Mouse (Mus musculus) embryonic facial prominence, embryonic 14.5 days (tissue): ENCODE data around the gene Slamf1. TPM values are rescaled to one million over a fixed set of nuclear protein-coding genes. Genes with fewer than 3 reads are reported as not detected.

ENCODE experiments used
- ATAC-seq: fragments of 200-750 bp; cut with Nextera tagmentation; 2 replicates; pipeline ENCODE4 v1.8.0; 2017; ENCODE audit warnings: low read depth, moderate number of reproducible peaks, moderate TSS enrichment
- DNase-seq: peaks from one replicate; pipeline ENCODE4 v3.0.0-alpha.2; 2015; ENCODE audit warnings: low spot score
- H3K27ac ChIP-seq: fragments of 300-500 bp; sonication (generic); replicated peaks from 2 replicates; pipeline ENCODE4 v1.5.1; 2014; ENCODE audit warnings: low read depth, mild to moderate bottlenecking, low read length, moderate library complexity
- H3K27me3 ChIP-seq: fragments of 300-500 bp; sonication (generic); replicated peaks from 2 replicates; pipeline ENCODE4 v1.6.1; 2014; ENCODE audit warnings: low read length; ENCODE audit not compliant: control insufficient read depth, insufficient read depth
- H3K36me3 ChIP-seq: fragments of 300-500 bp; sonication (generic); 2 replicates; pipeline ENCODE4 v1.6.1; 2014; ENCODE audit warnings: low read length, mixed read lengths; ENCODE audit not compliant: control insufficient read depth, insufficient read depth
- H3K4me1 ChIP-seq: fragments of 300-500 bp; sonication (generic); 2 replicates; pipeline ENCODE4 v1.6.1; 2014; ENCODE audit warnings: antibody characterized with exemption, low read length; ENCODE audit not compliant: control insufficient read depth, insufficient read depth
- H3K4me2 ChIP-seq: fragments of 300-500 bp; sonication (generic); 2 replicates; pipeline ENCODE4 v1.6.1; 2014; ENCODE audit warnings: low read depth, mild to moderate bottlenecking, low read length, moderate library complexity, mixed read lengths
- H3K4me3 ChIP-seq: fragments of 300-500 bp; sonication (generic); 2 replicates; pipeline ENCODE4 v1.5.1; 2014; ENCODE audit warnings: low read depth, mild to moderate bottlenecking, low read length
- H3K9ac ChIP-seq: fragments of 300-500 bp; sonication (generic); 2 replicates; pipeline ENCODE4 v1.6.1; 2014; ENCODE audit warnings: low read depth, mild to moderate bottlenecking, low read length, moderate library complexity, mixed read lengths
- H3K9me3 ChIP-seq: fragments of 300-500 bp; sonication (generic); 2 replicates; pipeline ENCODE4 v1.6.1; 2016; ENCODE audit warnings: low read length; ENCODE audit not compliant: control insufficient read depth
- WGBS: fragments of 180-500 bp; shearing (Covaris S2); extraction: QIAGEN DNeasy Blood & Tissue Kit; methylation state at CpG from one replicate; pipeline ENCODE4 v1.1.7; 2014; 5-methylcytosine and 5-hydroxymethylcytosine counted together
- polyA plus RNA-seq: library from polyadenylated mRNA; unstranded; fragments of >200 nt; fragmentation: Nextera tagmentation; extraction: Ambion mirVana; gene quantifications from 2 replicates; pipeline ENCODE4 v1.2.1, GENCODE M21; 2014

Slamf1 gene
- 0.07 and 0.17 TPM in 2 replicates for polyA plus RNA-seq

- Histone ChIP-seq H3K36me3 (no peaks in the 10 kb centered on the region), H3K9me3 (no peaks in the 10 kb centered on the region), H3K4me2 (no peak within 1 kb of the TSS), H3K4me3 (no peak within 1 kb of the TSS), H3K4me1 (no peaks in the 10 kb centered on the region), H3K27ac (no peak within 1 kb of the TSS), H3K9ac (no peak within 1 kb of the TSS), H3K27me3 (no peaks in the 10 kb centered on the region)
- ATAC-seq, result no peak
- DNase-seq, result no peak
- WGBS, result 22% methylated on average over 6 of the region's 6 CpGs
Observed at GRCm38 (mm10) chr1:171766898-171767297, at the start of gene Slamf1. Slamf1 (plus strand) TSS chr1:171767127.

GRCm38 (mm10) chr1:171731195-171731594 lies 35.7 kb upstream of the Slamf1 start:
- Histone ChIP-seq H3K9ac (no peak overlapping the region), H3K4me3 (no peak overlapping the region), H3K27ac (no peak overlapping the region), H3K27me3 (no peaks in the 10 kb centered on the region), H3K4me1 (no peaks in the 10 kb centered on the region), H3K9me3 (no peaks in the 10 kb centered on the region), H3K36me3 (no peaks in the 10 kb centered on the region), H3K4me2 (no peak overlapping the region)
- ATAC-seq (no peak), DNase-seq (no peak)

GRCm38 (mm10) chr1:171734898-171735297 lies 32.0 kb upstream of the Slamf1 start:
- DNase-seq, result no peak

GRCm38 (mm10) chr1:171748127-171748969 lies 18.6 kb upstream of the Slamf1 start:
- Histone ChIP-seq H3K9me3 (no peaks in the 10 kb centered on the region), H3K4me2 (no peak overlapping the region), H3K27ac (no peak overlapping the region), H3K4me3 (no peak overlapping the region), H3K36me3 (no peaks in the 10 kb centered on the region), H3K9ac (no peak overlapping the region), H3K4me1 (no peaks in the 10 kb centered on the region), H3K27me3 (no peaks in the 10 kb centered on the region)
- 74% methylated on average over 3 of the region's 3 CpGs for WGBS
- ATAC-seq, result no peak
- DNase-seq, result no peak

More at GRCm38 (mm10) chr1:171734898-171735297, 32.0 kb upstream of the Slamf1 start:
- Histone ChIP-seq H3K9ac (no peak overlapping the region), H3K4me2 (no peak overlapping the region), H3K27ac (no peak overlapping the region), H3K9me3 (no peaks in the 10 kb centered on the region), H3K27me3 (no peaks in the 10 kb centered on the region), H3K4me3 (no peak overlapping the region), H3K4me1 (no peaks in the 10 kb centered on the region), H3K36me3 (no peaks in the 10 kb centered on the region)
- ATAC-seq, result no peak
- 81% methylated on average over 6 of the region's 6 CpGs for WGBS

- H3K4me1 ChIP-seq, result no peaks in the 10 kb centered on the region
- 56% methylated on average over 5 of the region's 5 CpGs for WGBS
- no peak for ATAC-seq
- H3K27me3 ChIP-seq, result no peaks in the 10 kb centered on the region
- H3K36me3 ChIP-seq, result no peaks in the 10 kb centered on the region
- H3K4me2 ChIP-seq, result no peak overlapping the region
- DNase-seq, result no peak
- no peak overlapping the region for H3K27ac ChIP-seq
- H3K9ac ChIP-seq, result no peak overlapping the region
- H3K9me3 ChIP-seq, result no peaks in the 10 kb centered on the region
- no peak overlapping the region for H3K4me3 ChIP-seq
Observed at GRCm38 (mm10) chr1:171761853-171762448, 5.0 kb upstream of the Slamf1 start.

- Histone ChIP-seq H3K27ac (no peak overlapping the region), H3K36me3 (no peaks in the 10 kb centered on the region), H3K4me1 (no peaks in the 10 kb centered on the region), H3K27me3 (no peaks in the 10 kb centered on the region), H3K9ac (no peak overlapping the region), H3K4me2 (no peak overlapping the region), H3K4me3 (no peak overlapping the region), H3K9me3 (no peaks in the 10 kb centered on the region)
- DNase-seq (no peak), ATAC-seq (no peak)
- WGBS, result 71% methylated on average over 6 of the region's 6 CpGs
Observed at GRCm38 (mm10) chr1:171770996-171771395, 4.1 kb downstream of the Slamf1 start.

GRCm38 (mm10) chr1:171772121-171772735 lies 5.3 kb downstream of the Slamf1 start:
- Histone ChIP-seq H3K27ac (no peak overlapping the region), H3K4me2 (no peak overlapping the region), H3K27me3 (no peaks in the 10 kb centered on the region), H3K9me3 (no peaks in the 10 kb centered on the region), H3K9ac (no peak overlapping the region), H3K4me3 (no peak overlapping the region), H3K4me1 (no peaks in the 10 kb centered on the region), H3K36me3 (no peaks in the 10 kb centered on the region)
- DNase-seq, result no peak
- ATAC-seq, result no peak
- WGBS, result 82% methylated on average over 8 of the region's 8 CpGs

- Histone ChIP-seq H3K4me3 (no peak overlapping the region), H3K4me1 (no peaks in the 10 kb centered on the region), H3K4me2 (no peak overlapping the region), H3K27me3 (no peaks in the 10 kb centered on the region), H3K9ac (no peak overlapping the region), H3K27ac (no peak overlapping the region), H3K36me3 (no peaks in the 10 kb centered on the region), H3K9me3 (no peaks in the 10 kb centered on the region)
- ATAC-seq (no peak), DNase-seq (no peak)
- WGBS, result 81% methylated on average over 10 of the region's 10 CpGs
Observed at GRCm38 (mm10) chr1:171773232-171773989, 6.5 kb downstream of the Slamf1 start.
